Mouse (Mus musculus): ENCODE measurements around the gene Gm5089. TPM values are rescaled to one million over a fixed set of nuclear protein-coding genes. Genes with fewer than 3 reads are reported as not detected.

Gene Gm5089
- polyA plus RNA-seq, 1 experiment from 2014 or later = not detected

- Histone ChIP-seq H3K9me3 (ENCODE audit: low read length) (no peaks in the 10 kb centered on the region), H3K4me3 (ENCODE audit: low read length) (no peak overlapping the region), H3K27me3 (ENCODE audit: insufficient read depth, low read length) (peaks cover 98% of the 10 kb centered on the region), H3K27ac (ENCODE audit: low read length) (no peak overlapping the region), H3K4me1 (ENCODE audit: insufficient read depth, low read length) (peaks cover 27% of the 10 kb centered on the region), H3K4me2 (replicated peaks; ENCODE audit: low read depth, low read length) (no peak overlapping the region), H3K9ac (replicated peaks; ENCODE audit: low read length) (no peak overlapping the region), H3K36me3 (ENCODE audit: insufficient read depth, low read length) (no peaks in the 10 kb centered on the region)
- ATAC-seq (ENCODE audit: low FRiP score, low TSS enrichment) = no peak
- WGBS = under 1% methylated on average over 22 of the region's 22 CpGs
Measured at GRCm38 (mm10) chr14:122478574-122479011, 27.7 kb upstream of the Gm5089 start.

DNA sequence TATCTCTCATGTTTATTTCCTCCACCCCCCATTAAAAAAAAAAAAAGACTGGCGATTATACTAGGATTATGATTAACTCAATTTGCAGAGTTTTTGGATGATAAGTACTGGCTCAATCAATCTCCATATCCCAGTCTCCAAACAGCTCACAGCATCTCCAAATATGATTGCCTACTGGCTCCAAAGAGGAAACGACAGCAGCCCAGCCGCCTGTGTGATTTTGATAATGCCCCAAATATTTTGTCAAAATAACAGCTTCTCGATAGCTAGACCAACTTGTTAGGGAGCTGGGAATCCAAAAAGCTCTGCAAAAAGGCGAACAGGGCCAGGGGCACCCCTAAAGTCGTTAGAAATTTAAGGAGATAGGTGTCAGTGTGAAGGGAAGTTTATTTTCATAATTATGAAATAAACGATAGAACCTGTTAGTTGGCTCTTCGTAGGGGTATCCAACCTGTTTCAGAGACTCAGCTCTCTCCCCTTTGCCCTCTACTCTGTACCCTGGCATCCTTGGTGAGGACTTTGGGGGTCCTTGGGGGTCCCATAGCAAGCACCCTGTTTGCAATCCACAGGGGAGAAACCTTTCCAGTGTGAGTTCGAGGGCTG, 27.2 kb upstream of the Gm5089 start:
- WGBS = 4% methylated on average over 9 of the region's 9 CpGs
- H3K36me3 ChIP-seq (ENCODE audit: insufficient read depth, low read length) = no peaks in the 10 kb centered on the region
- no peak overlapping the region for H3K4me3 ChIP-seq (ENCODE audit: low read length)
- H3K4me1 ChIP-seq (ENCODE audit: insufficient read depth, low read length) = peaks cover 27% of the 10 kb centered on the region
- no peak overlapping the region for H3K27ac ChIP-seq (ENCODE audit: low read length)
- H3K4me2 ChIP-seq (replicated peaks; ENCODE audit: low read depth, low read length) = no peak overlapping the region
- no peaks in the 10 kb centered on the region for H3K9me3 ChIP-seq (ENCODE audit: low read length)
- no peak for ATAC-seq (ENCODE audit: low FRiP score, low TSS enrichment)
- H3K9ac ChIP-seq (replicated peaks; ENCODE audit: low read length) = no peak overlapping the region
- peaks cover 98% of the 10 kb centered on the region for H3K27me3 ChIP-seq (ENCODE audit: insufficient read depth, low read length)

GRCm38 (mm10) chr14:122477261-122477671, 26.4 kb upstream of the Gm5089 start:
- Histone ChIP-seq H3K27ac (ENCODE audit: low read length) (no peak overlapping the region), H3K9me3 (ENCODE audit: low read length) (no peaks in the 10 kb centered on the region), H3K36me3 (ENCODE audit: insufficient read depth, low read length) (no peaks in the 10 kb centered on the region), H3K27me3 (ENCODE audit: insufficient read depth, low read length) (peaks cover 97% of the 10 kb centered on the region), H3K9ac (replicated peaks; ENCODE audit: low read length) (no peak overlapping the region), H3K4me1 (ENCODE audit: insufficient read depth, low read length) (peaks cover 27% of the 10 kb centered on the region), H3K4me2 (replicated peaks; ENCODE audit: low read depth, low read length) (no peak overlapping the region), H3K4me3 (ENCODE audit: low read length) (no peak overlapping the region)
- WGBS = 1% methylated on average over 20 of the region's 20 CpGs
- no peak for ATAC-seq (ENCODE audit: low FRiP score, low TSS enrichment)

DNA sequence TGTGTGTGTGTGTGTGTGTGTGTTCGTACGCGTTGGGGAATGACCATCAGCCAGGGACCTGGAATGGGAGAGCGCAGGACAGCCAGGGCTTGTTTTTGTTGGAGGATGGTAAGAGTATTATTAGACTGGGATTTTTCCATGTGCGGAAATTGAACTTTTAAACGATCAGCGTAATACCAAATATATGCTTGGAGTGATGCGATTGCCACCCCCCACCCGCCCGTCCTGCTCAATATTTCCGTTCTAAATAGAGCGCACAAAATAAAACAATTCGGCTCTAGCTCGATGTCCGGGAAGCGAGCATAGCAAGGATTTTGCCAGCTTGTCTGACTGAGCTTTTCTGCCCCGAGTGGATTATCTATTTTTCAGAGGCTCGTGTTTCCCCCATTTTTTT, 25.9 kb upstream of the Gm5089 start:
- ATAC-seq (ENCODE audit: low FRiP score, low TSS enrichment) = no peak
- Histone ChIP-seq H3K9me3 (ENCODE audit: low read length) (no peaks in the 10 kb centered on the region), H3K27me3 (ENCODE audit: insufficient read depth, low read length) (peaks cover 96% of the 10 kb centered on the region), H3K4me2 (replicated peaks; ENCODE audit: low read depth, low read length) (no peak overlapping the region), H3K27ac (ENCODE audit: low read length) (no peak overlapping the region), H3K4me3 (ENCODE audit: low read length) (no peak overlapping the region), H3K36me3 (ENCODE audit: insufficient read depth, low read length) (no peaks in the 10 kb centered on the region), H3K9ac (replicated peaks; ENCODE audit: low read length) (no peak overlapping the region), H3K4me1 (ENCODE audit: insufficient read depth, low read length) (peaks cover 27% of the 10 kb centered on the region)
- WGBS = under 1% methylated on average over 18 of the region's 18 CpGs

DNA sequence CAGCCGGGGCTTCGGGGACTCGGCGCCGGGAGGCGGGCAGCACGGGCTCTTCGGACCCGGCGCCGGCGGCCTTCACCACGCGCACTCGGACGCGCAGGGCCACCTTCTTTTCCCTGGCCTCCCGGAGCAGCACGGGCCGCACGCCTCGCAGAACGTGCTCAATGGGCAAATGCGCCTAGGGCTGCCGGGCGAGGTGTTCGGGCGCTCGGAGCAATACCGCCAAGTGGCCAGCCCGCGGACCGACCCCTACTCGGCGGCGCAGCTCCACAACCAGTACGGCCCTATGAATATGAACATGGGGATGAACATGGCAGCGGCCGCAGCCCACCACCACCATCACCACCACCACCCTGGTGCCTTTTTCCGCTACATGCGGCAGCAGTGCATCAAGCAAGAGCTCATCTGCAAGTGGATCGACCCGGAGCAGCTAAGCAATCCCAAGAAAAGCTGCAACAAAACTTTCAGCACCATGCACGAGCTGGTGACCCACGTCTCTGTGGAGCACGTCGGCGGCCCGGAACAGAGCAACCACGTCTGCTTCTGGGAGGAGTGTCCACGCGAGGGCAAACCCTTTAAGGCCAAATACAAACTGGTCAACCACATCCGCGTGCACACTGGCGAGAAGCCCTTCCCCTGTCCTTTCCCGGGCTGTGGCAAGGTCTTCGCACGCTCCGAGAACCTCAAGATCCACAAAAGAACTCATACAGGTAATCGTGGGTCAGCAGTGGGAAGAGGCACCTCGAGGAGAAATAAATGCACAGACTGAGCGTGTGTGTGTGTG, 25.3 kb upstream of the Gm5089 start:
- under 1% methylated on average over 62 of the region's 62 CpGs for WGBS
- Histone ChIP-seq H3K9me3 (ENCODE audit: low read length) (no peaks in the 10 kb centered on the region), H3K9ac (replicated peaks; ENCODE audit: low read length) (no peak overlapping the region), H3K4me3 (ENCODE audit: low read length) (peak overlapping the region; percentile 47), H3K4me1 (ENCODE audit: insufficient read depth, low read length) (peaks cover 27% of the 10 kb centered on the region), H3K4me2 (replicated peaks; ENCODE audit: low read depth, low read length) (peak overlapping the region; percentile 59), H3K27me3 (ENCODE audit: insufficient read depth, low read length) (peaks cover 96% of the 10 kb centered on the region), H3K27ac (ENCODE audit: low read length) (no peak overlapping the region), H3K36me3 (ENCODE audit: insufficient read depth, low read length) (no peaks in the 10 kb centered on the region)
- ATAC-seq (ENCODE audit: low FRiP score, low TSS enrichment) = peak; percentile 25; the same call in 1 of the 2 replicates

- Histone ChIP-seq H3K4me1 (ENCODE audit: insufficient read depth, low read length) (peaks cover 27% of the 10 kb centered on the region), H3K4me3 (ENCODE audit: low read length) (peak overlapping the region; percentile 47), H3K9ac (replicated peaks; ENCODE audit: low read length) (no peak overlapping the region), H3K9me3 (ENCODE audit: low read length) (no peaks in the 10 kb centered on the region), H3K27ac (ENCODE audit: low read length) (no peak overlapping the region), H3K4me2 (replicated peaks; ENCODE audit: low read depth, low read length) (peak overlapping the region; percentile 59), H3K27me3 (ENCODE audit: insufficient read depth, low read length) (peaks cover 96% of the 10 kb centered on the region), H3K36me3 (ENCODE audit: insufficient read depth, low read length) (no peaks in the 10 kb centered on the region)
- WGBS = under 1% methylated on average over 65 of the region's 65 CpGs
- ATAC-seq (ENCODE audit: low FRiP score, low TSS enrichment) = peak; percentile 17
Measured at GRCm38 (mm10) chr14:122475557-122476040, 24.7 kb upstream of the Gm5089 start.

- Histone ChIP-seq H3K27ac (ENCODE audit: low read length) (no peak within 1 kb of the TSS), H3K4me1 (ENCODE audit: insufficient read depth, low read length) (peaks cover 27% of the 10 kb centered on the region), H3K27me3 (ENCODE audit: insufficient read depth, low read length) (peaks cover 96% of the 10 kb centered on the region), H3K36me3 (ENCODE audit: insufficient read depth, low read length) (no peaks in the 10 kb centered on the region), H3K4me3 (ENCODE audit: low read length) (peak within 1 kb of the TSS; percentile 47), H3K4me2 (replicated peaks; ENCODE audit: low read depth, low read length) (peak within 1 kb of the TSS; percentile 59), H3K9me3 (ENCODE audit: low read length) (no peaks in the 10 kb centered on the region), H3K9ac (replicated peaks; ENCODE audit: low read length) (no peak within 1 kb of the TSS)
- WGBS = 0% methylated on average over 38 of the region's 73 CpGs
- peak; percentile 72 for ATAC-seq (ENCODE audit: low FRiP score, low TSS enrichment)
Measured at GRCm38 (mm10) chr14:122474891-122475556, 24.1 kb upstream of the Gm5089 start, which contains the start of gene Zic2. Zic2 (plus strand) TSS chr14:122475435.

GRCm38 (mm10) chr14:122474041-122474890, 23.4 kb upstream of the Gm5089 start:
- Histone ChIP-seq H3K9ac (replicated peaks; ENCODE audit: low read length) (no peak overlapping the region), H3K4me3 (ENCODE audit: low read length) (peak overlapping the region; percentile 47), H3K27me3 (ENCODE audit: insufficient read depth, low read length) (peaks cover 97% of the 10 kb centered on the region), H3K4me1 (ENCODE audit: insufficient read depth, low read length) (peaks cover 27% of the 10 kb centered on the region), H3K9me3 (ENCODE audit: low read length) (no peaks in the 10 kb centered on the region), H3K4me2 (replicated peaks; ENCODE audit: low read depth, low read length) (peak overlapping the region; percentile 59), H3K27ac (ENCODE audit: low read length) (no peak overlapping the region), H3K36me3 (ENCODE audit: insufficient read depth, low read length) (no peaks in the 10 kb centered on the region)
- peak; percentile 66; the same call in 1 of the 2 replicates for ATAC-seq (ENCODE audit: low FRiP score, low TSS enrichment)
- 0% methylated on average over 56 of the region's 57 CpGs for WGBS

DNA sequence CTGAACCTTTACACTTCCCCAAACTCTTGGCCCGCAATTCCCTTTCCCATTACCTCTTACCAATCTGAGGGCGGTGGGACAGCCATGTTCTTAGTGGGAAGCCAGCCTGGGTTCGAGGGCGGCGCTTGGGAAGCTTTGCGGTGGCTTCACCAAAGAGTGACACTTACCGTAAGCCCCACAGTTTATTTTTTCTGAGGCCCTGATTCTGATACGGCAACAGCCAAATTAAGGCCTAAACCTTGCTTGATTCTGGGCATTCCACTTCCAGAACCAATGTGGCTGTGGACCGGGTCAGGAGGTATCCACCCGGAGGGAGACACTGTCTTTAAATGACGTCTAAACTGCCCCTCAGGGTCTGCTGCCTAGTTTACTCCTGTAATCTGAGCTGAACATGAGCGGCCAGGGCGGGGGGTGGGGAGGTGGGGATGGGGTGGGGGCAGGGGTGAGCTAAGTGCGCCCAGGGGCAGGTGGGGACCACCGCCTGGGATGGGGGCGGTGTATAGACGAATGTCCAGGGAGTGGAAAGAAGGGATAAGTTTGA, 22.4 kb upstream of the Gm5089 start:
- no peak for ATAC-seq (ENCODE audit: low FRiP score, low TSS enrichment)
- Histone ChIP-seq H3K27me3 (ENCODE audit: insufficient read depth, low read length) (peaks cover 98% of the 10 kb centered on the region), H3K9ac (replicated peaks; ENCODE audit: low read length) (no peak overlapping the region), H3K4me3 (ENCODE audit: low read length) (no peak overlapping the region), H3K27ac (ENCODE audit: low read length) (no peak overlapping the region), H3K9me3 (ENCODE audit: low read length) (no peaks in the 10 kb centered on the region), H3K36me3 (ENCODE audit: insufficient read depth, low read length) (no peaks in the 10 kb centered on the region), H3K4me2 (replicated peaks; ENCODE audit: low read depth, low read length) (no peak overlapping the region), H3K4me1 (ENCODE audit: insufficient read depth, low read length) (peaks cover 24% of the 10 kb centered on the region)
- WGBS = under 1% methylated on average over 17 of the region's 17 CpGs

All from kidney, embryonic 16.5 days (tissue).